Mouse (Mus musculus) kidney, postnatal 0 days (tissue): ENCODE measurements at regions not wholly inside any gene's neighbourhood (a gene's known extent, or its start where the extent isn't known, plus 50 kb on each side); places are given as distances from the start of the nearest gene placed in this dataset.

ENCODE experiments used
- ATAC-seq: fragments of 200-750 bp; cut with Nextera tagmentation; replicated peaks from 2 replicates; pipeline ENCODE4 v1.8.0; 2017; ENCODE audit warnings: low read depth, moderate number of reproducible peaks, moderate TSS enrichment, moderate library complexity; ENCODE audit not compliant: low FRiP score
- DNase-seq: peaks from one replicate; pipeline ENCODE4 v3.0.0-alpha.2; 2016; ENCODE audit warnings: low spot score
- H3K27ac ChIP-seq: fragments of 300-500 bp; sonication (generic); 2 replicates; pipeline ENCODE4 v1.5.1; 2014; ENCODE audit warnings: mild to moderate bottlenecking
- H3K27me3 ChIP-seq: fragments of 300-500 bp; sonication (generic); 2 replicates; pipeline ENCODE4 v1.6.1; 2014; ENCODE audit warnings: low read length, mixed read lengths; ENCODE audit not compliant: insufficient read depth
- H3K36me3 ChIP-seq: fragments of 300-500 bp; sonication (generic); 2 replicates; pipeline ENCODE4 v1.6.1; 2014; ENCODE audit warnings: low read length, mixed read lengths; ENCODE audit not compliant: insufficient read depth
- H3K4me1 ChIP-seq: fragments of 300-500 bp; sonication (generic); replicated peaks from 2 replicates; pipeline ENCODE4 v1.6.1; 2014; ENCODE audit warnings: antibody characterized with exemption, low read length, mixed read lengths; ENCODE audit not compliant: insufficient read depth
- H3K4me2 ChIP-seq: fragments of 300-500 bp; sonication (generic); 2 replicates; pipeline ENCODE4 v1.6.1; 2014; ENCODE audit warnings: mild to moderate bottlenecking, low read length, moderate library complexity, mixed read lengths
- H3K4me3 ChIP-seq: fragments of 300-500 bp; sonication (generic); replicated peaks from 2 replicates; pipeline ENCODE4 v1.5.1; 2014; ENCODE audit warnings: low read depth, low read length
- H3K9ac ChIP-seq: fragments of 300-500 bp; sonication (generic); 2 replicates; pipeline ENCODE4 v1.6.1; 2014; ENCODE audit warnings: low read depth, low read length
- H3K9me3 ChIP-seq: fragments of 300-500 bp; sonication (generic); replicated peaks from 2 replicates; pipeline ENCODE4 v1.6.1; 2016; ENCODE audit warnings: low read length, inconsistent platforms, mixed read lengths
- CTCF ChIP-seq: IDR thresholded peaks from 2 replicates; pipeline ENCODE4 v1.5.1; 2016; ENCODE audit warnings: antibody characterized with exemption, low read depth, mild to moderate bottlenecking, moderate library complexity
- WGBS: fragments of 180-500 bp; shearing (Covaris S2); extraction: QIAGEN DNeasy Blood & Tissue Kit; methylation state at CpG from one replicate; pipeline ENCODE4 v1.1.7; 2014; 5-methylcytosine and 5-hydroxymethylcytosine counted together

- H3K27me3 ChIP-seq = no peaks in the 10 kb centered on the region
- H3K4me2 ChIP-seq = no peak overlapping the region
- TF ChIP-seq CTCF = no peak
- no peaks in the 10 kb centered on the region for H3K36me3 ChIP-seq
- H3K9ac ChIP-seq = no peak overlapping the region
- H3K9me3 ChIP-seq = no peaks in the 10 kb centered on the region
- no peak overlapping the region for H3K4me3 ChIP-seq
- no peak overlapping the region for H3K27ac ChIP-seq
- DNase-seq = peak; percentile 68
- no peaks in the 10 kb centered on the region for H3K4me1 ChIP-seq
- 0 out of 2 replicates have a peak, but pooled peaks have one; percentile 36 for ATAC-seq
Observed at GRCm38 (mm10) chr1:100644858-100645257, 872.3 kb downstream of the Cntnap5b start.

GRCm38 (mm10) chr1:100660822-100661221, 888.3 kb downstream of the Cntnap5b start:
- no peak overlapping the region for H3K27ac ChIP-seq
- no peaks in the 10 kb centered on the region for H3K4me1 ChIP-seq
- H3K27me3 ChIP-seq = no peaks in the 10 kb centered on the region
- WGBS = 60% methylated on average over 3 of the region's 3 CpGs
- no peak overlapping the region for H3K4me3 ChIP-seq
- DNase-seq (no peak), ATAC-seq (no peak)
- no peak overlapping the region for H3K9ac ChIP-seq
- H3K9me3 ChIP-seq = no peaks in the 10 kb centered on the region
- no peaks in the 10 kb centered on the region for H3K36me3 ChIP-seq
- H3K4me2 ChIP-seq = no peak overlapping the region
- no peak for TF ChIP-seq CTCF

- Histone ChIP-seq H3K4me1 (no peaks in the 10 kb centered on the region), H3K9ac (no peak overlapping the region), H3K4me2 (no peak overlapping the region), H3K27ac (no peak overlapping the region), H3K36me3 (no peaks in the 10 kb centered on the region), H3K9me3 (no peaks in the 10 kb centered on the region), H3K27me3 (no peaks in the 10 kb centered on the region), H3K4me3 (no peak overlapping the region)
- DNase-seq (no peak), ATAC-seq (no peak)
- WGBS = 88% methylated on average over 3 of the region's 3 CpGs
- no peak for TF ChIP-seq CTCF
Observed at GRCm38 (mm10) chr1:100706898-100707297, 934.3 kb downstream of the Cntnap5b start.
